Mouse (Mus musculus) testis, adult 2 months (tissue): ENCODE data around the gene Dixdc1.

Source experiments
- CTCF ChIP-seq: fragments of 200-500 bp; IDR thresholded peaks from 2 replicates; pipeline ENCODE4 v1.5.1; 2012; ENCODE audit warnings: low read depth, mild to moderate bottlenecking, inconsistent platforms, low read length, moderate library complexity; ENCODE audit not compliant: control insufficient read depth, insufficient read depth, insufficient replicate concordance
- POLR2A ChIP-seq: fragments of 200-500 bp; IDR thresholded peaks from 2 replicates; pipeline ENCODE4 v1.6.1; 2012; ENCODE audit warnings: low read depth, mild to moderate bottlenecking, inconsistent platforms, low read length, moderate library complexity; ENCODE audit not compliant: control insufficient read depth

DNA sequence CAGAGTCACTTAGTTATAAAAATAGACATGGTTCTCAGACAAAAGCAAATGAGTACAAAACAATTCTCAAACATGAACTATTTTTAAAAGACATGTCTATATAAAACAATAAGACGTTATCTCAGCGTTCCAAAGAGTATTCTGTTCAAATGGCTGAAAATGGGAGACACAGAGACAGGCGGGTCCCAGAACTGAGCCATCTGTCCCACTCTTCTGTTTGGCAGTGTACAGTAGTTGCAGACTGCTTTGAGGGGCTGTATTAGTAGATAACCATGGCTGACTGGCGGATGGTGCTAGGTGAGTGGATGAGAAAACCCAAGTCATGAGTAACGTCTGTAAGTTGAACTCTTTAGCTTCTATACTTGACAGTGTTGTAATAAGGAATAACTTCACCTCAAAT is 74.5 kb downstream of the Dixdc1 start:
- no peak for TF ChIP-seq CTCF
- TF ChIP-seq POLR2A: no peak
